Mouse (Mus musculus): Measurements from ENCODE around the gene Selenos. TPM values are rescaled to one million over a fixed set of nuclear protein-coding genes. Genes with fewer than 3 reads are reported as not detected.

The Selenos gene
- polyA plus RNA-seq, 1 experiment from 2014 or later = 121 TPM

DNA sequence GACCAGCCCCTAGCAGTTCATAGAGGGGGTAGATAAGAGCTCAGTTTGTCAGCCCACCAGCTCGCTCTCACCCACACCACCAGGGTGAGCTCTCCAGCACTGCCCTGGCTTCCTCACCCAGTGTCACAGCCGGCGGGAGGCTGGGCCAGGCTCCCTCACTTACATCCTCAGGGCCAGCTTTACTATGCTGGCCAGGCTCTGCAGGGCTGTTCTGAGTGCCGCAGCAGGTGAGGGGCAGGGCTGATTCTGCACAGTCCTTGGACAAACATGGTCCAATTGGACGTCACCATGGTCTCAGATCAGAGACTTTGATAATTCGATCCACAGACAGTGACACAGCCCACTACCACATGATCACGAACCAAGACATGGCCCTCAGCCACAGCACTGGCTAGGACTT is 12.1 kb downstream of the Selenos start:
- Histone ChIP-seq H3K4me1 (no peaks in the 10 kb centered on the region), H3K9me3 (no peaks in the 10 kb centered on the region), H3K4me2 (no peak overlapping the region), H3K9ac (no peak overlapping the region), H3K27ac (no peak overlapping the region), H3K36me3 (peaks cover 44% of the 10 kb centered on the region), H3K27me3 (replicated peaks) (no peaks in the 10 kb centered on the region), H3K4me3 (replicated peaks) (no peak overlapping the region)
- ATAC-seq (ENCODE audit: insufficient read depth, low FRiP score, low read depth) = no peak
- 79% methylated on average over 7 of the region's 7 CpGs for WGBS

GRCm38 (mm10) chr7:66092656-66093055 is 13.2 kb downstream of the Selenos start:
- H3K4me3 ChIP-seq (replicated peaks) = no peak overlapping the region

GRCm38 (mm10) chr7:66094141-66094540 is 14.7 kb downstream of the Selenos start:
- WGBS = 77% methylated on average over 5 of the region's 5 CpGs
- no peak overlapping the region for H3K9ac ChIP-seq
- no peak for ATAC-seq (ENCODE audit: insufficient read depth, low FRiP score, low read depth)
- no peak overlapping the region for H3K27ac ChIP-seq
- peaks cover 21% of the 10 kb centered on the region for H3K36me3 ChIP-seq
- H3K4me1 ChIP-seq = no peaks in the 10 kb centered on the region
- H3K27me3 ChIP-seq (replicated peaks) = no peaks in the 10 kb centered on the region
- no peaks in the 10 kb centered on the region for H3K9me3 ChIP-seq
- H3K4me2 ChIP-seq = no peak overlapping the region
- H3K4me3 ChIP-seq (replicated peaks) = no peak overlapping the region

More at GRCm38 (mm10) chr7:66092656-66093055, 13.2 kb downstream of the Selenos start:
- Histone ChIP-seq H3K4me2 (no peak overlapping the region), H3K9ac (no peak overlapping the region), H3K27ac (no peak overlapping the region), H3K27me3 (replicated peaks) (no peaks in the 10 kb centered on the region), H3K36me3 (peaks cover 34% of the 10 kb centered on the region), H3K9me3 (no peaks in the 10 kb centered on the region), H3K4me1 (no peaks in the 10 kb centered on the region)
- no peak for ATAC-seq (ENCODE audit: insufficient read depth, low FRiP score, low read depth)
- WGBS = 83% methylated on average over 8 of the region's 8 CpGs

- Histone ChIP-seq H3K9ac (no peak overlapping the region), H3K4me3 (replicated peaks) (no peak overlapping the region), H3K4me1 (no peaks in the 10 kb centered on the region), H3K36me3 (no peaks in the 10 kb centered on the region), H3K9me3 (no peaks in the 10 kb centered on the region), H3K4me2 (no peak overlapping the region), H3K27ac (no peak overlapping the region), H3K27me3 (replicated peaks) (no peaks in the 10 kb centered on the region)
- 85% methylated on average over 7 of the region's 7 CpGs for WGBS
- ATAC-seq (ENCODE audit: insufficient read depth, low FRiP score, low read depth) = no peak; the same call in 1 of the 2 replicates
Measured at GRCm38 (mm10) chr7:66098803-66099202, 19.4 kb downstream of the Selenos start.

DNA sequence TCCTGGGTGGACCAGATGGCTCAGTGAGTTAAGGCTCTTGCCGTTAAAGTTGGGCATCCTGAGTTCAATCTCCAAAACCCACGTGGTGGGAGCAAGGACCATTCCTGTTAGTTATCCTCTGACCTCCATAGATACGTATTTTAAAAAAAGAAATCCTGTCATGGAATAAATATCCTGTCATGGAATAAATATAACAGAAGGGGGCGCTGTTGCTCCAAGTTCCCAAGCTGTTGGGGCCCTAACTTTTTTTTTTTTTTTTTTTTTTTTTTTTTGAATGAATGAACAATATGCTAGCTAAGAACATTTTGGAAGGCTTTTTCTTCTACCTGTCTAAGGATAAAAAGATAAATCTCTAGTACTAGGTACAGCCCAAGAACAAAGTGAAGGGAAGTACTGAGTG is 22.4 kb downstream of the Selenos start:
- peaks cover 3% of the 10 kb centered on the region; the same call in 1 of the 2 replicates for H3K4me1 ChIP-seq
- no peak overlapping the region for H3K27ac ChIP-seq
- no peak overlapping the region for H3K9ac ChIP-seq
- H3K9me3 ChIP-seq = no peaks in the 10 kb centered on the region
- H3K4me2 ChIP-seq = no peak overlapping the region
- H3K4me3 ChIP-seq (replicated peaks) = no peak overlapping the region
- no peak for ATAC-seq (ENCODE audit: insufficient read depth, low FRiP score, low read depth)
- 3% methylated on average over 4 of the region's 4 CpGs for WGBS
- H3K27me3 ChIP-seq (replicated peaks) = no peaks in the 10 kb centered on the region
- no peaks in the 10 kb centered on the region for H3K36me3 ChIP-seq

- no peak for ATAC-seq (ENCODE audit: insufficient read depth, low FRiP score, low read depth)
- Histone ChIP-seq H3K36me3 (no peaks in the 10 kb centered on the region), H3K9me3 (no peaks in the 10 kb centered on the region), H3K27me3 (replicated peaks) (no peaks in the 10 kb centered on the region), H3K4me2 (no peak overlapping the region), H3K4me1 (peaks cover 8% of the 10 kb centered on the region; the same call in 1 of the 2 replicates), H3K9ac (no peak overlapping the region), H3K4me3 (replicated peaks) (no peak overlapping the region), H3K27ac (no peak overlapping the region)
- WGBS = 81% methylated on average over 5 of the region's 5 CpGs
Measured at GRCm38 (mm10) chr7:66104531-66104930, 25.1 kb downstream of the Selenos start.

GRCm38 (mm10) chr7:66105771-66106170 is 26.3 kb downstream of the Selenos start:
- Histone ChIP-seq H3K9ac (no peak overlapping the region), H3K27ac (no peak overlapping the region), H3K4me2 (no peak overlapping the region), H3K4me1 (peaks cover 8% of the 10 kb centered on the region; the same call in 1 of the 2 replicates), H3K9me3 (no peaks in the 10 kb centered on the region), H3K36me3 (no peaks in the 10 kb centered on the region), H3K4me3 (replicated peaks) (no peak overlapping the region), H3K27me3 (replicated peaks) (no peaks in the 10 kb centered on the region)
- no peak for ATAC-seq (ENCODE audit: insufficient read depth, low FRiP score, low read depth)
- WGBS = 38% methylated on average over 4 of the region's 4 CpGs

DNA sequence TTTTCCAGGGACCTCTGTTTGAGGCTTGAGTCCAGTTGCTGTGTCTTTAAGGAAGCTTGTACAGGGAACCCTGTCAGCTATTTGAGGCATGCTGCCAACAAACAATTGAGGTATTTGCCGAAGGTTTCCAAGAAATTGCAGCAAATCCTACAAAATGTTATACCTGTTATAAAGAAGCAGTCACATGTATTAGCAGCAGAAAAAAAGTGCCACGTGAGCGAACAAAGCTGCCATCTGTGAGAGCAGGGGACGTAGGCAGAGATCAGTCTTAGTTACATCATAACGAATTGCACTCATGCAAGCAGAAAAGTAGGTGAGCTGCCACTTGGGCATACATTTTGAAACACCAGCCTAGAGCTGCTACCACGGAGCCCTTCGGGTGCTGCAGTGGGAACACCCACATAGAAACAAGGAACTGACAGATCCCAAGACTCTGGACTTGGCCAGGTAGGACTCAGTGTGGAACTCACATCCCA is 27.2 kb downstream of the Selenos start:
- WGBS = 47% methylated on average over 7 of the region's 7 CpGs
- no peak for ATAC-seq (ENCODE audit: insufficient read depth, low FRiP score, low read depth)
- Histone ChIP-seq H3K9ac (no peak overlapping the region), H3K4me3 (replicated peaks) (no peak overlapping the region), H3K27ac (no peak overlapping the region), H3K4me2 (no peak overlapping the region), H3K27me3 (replicated peaks) (no peaks in the 10 kb centered on the region), H3K9me3 (no peaks in the 10 kb centered on the region), H3K36me3 (no peaks in the 10 kb centered on the region), H3K4me1 (peaks cover 8% of the 10 kb centered on the region; the same call in 1 of the 2 replicates)

- H3K4me1 ChIP-seq = peaks cover 8% of the 10 kb centered on the region; the same call in 1 of the 2 replicates
- ATAC-seq (ENCODE audit: insufficient read depth, low FRiP score, low read depth) = no peak
- no peaks in the 10 kb centered on the region for H3K36me3 ChIP-seq
- WGBS = 58% methylated on average over 11 of the region's 11 CpGs
- H3K4me2 ChIP-seq = no peak overlapping the region
- no peaks in the 10 kb centered on the region for H3K27me3 ChIP-seq (replicated peaks)
- H3K4me3 ChIP-seq (replicated peaks) = no peak overlapping the region
- H3K27ac ChIP-seq = no peak overlapping the region
- no peaks in the 10 kb centered on the region for H3K9me3 ChIP-seq
- H3K9ac ChIP-seq = no peak overlapping the region
Measured at GRCm38 (mm10) chr7:66107206-66107605, 27.8 kb downstream of the Selenos start.

- Histone ChIP-seq H3K4me3 (replicated peaks) (no peak overlapping the region), H3K9ac (no peak overlapping the region), H3K27ac (no peak overlapping the region), H3K9me3 (no peaks in the 10 kb centered on the region), H3K36me3 (no peaks in the 10 kb centered on the region), H3K4me2 (no peak overlapping the region), H3K27me3 (replicated peaks) (no peaks in the 10 kb centered on the region), H3K4me1 (peaks cover 12% of the 10 kb centered on the region)
- ATAC-seq (ENCODE audit: insufficient read depth, low FRiP score, low read depth) = no peak
- 15% methylated on average over 7 of the region's 7 CpGs for WGBS
Measured at GRCm38 (mm10) chr7:66107930-66108329, 28.5 kb downstream of the Selenos start.

DNA sequence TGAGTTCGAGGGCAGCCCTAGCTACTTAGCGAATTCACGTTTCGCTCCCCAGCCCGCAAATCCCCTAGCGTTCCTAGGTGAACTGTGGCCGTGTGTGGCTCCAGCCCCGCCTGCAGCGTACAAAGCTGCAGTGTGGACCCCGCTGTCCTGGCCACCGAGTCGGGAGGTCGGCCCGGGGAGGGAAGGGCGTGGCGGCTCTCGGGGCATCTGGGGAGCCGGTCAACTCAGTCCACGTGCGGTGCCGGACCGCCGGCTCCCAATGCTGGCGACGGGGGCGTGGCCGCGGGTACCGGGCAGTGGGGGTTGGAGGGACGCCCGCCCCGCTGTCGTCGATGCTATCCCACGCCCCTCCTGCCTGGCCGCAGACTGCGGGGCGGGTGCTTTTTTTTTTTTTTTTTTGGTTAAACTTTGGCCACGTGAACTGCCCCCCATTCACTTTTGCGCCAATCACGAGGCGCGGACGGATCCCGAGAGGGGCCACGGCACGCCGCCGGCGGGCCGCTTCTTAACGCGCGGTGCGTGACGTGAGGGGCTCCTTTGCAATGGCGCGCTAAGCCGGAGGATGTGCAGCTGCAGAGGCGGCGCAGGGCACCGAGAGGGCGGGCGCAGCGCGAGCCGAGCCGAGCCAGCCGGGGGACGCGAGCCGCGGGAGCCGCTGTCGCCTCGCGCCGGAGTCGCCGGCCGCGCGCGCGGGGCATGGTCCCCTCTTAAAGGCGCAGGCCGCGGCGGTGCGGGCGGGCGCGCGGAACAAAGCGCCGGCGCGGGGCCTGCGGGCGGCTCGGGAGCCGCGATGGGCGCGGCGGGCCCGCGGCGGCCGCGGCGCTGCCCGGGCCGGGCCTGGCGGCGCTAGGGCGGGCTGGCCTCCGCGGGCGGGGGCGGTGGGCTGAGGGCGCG is 29.8 kb downstream of the Selenos start, which contains the start of gene Chsy1:
TSS of gene Chsy1 (plus strand) at position 555 of the 894 bp plus-strand sequence.
- Histone ChIP-seq H3K4me1 (peaks cover 15% of the 10 kb centered on the region), H3K9ac (peak within 1 kb of the TSS; percentile 92), H3K27me3 (replicated peaks) (no peaks in the 10 kb centered on the region), H3K4me2 (peak within 1 kb of the TSS; percentile 92), H3K36me3 (no peaks in the 10 kb centered on the region), H3K27ac (peak within 1 kb of the TSS; percentile 91), H3K4me3 (replicated peaks) (peak within 1 kb of the TSS; percentile 84), H3K9me3 (no peaks in the 10 kb centered on the region)
- ATAC-seq (ENCODE audit: insufficient read depth, low FRiP score, low read depth) = peak; percentile 87
- WGBS = under 1% methylated on average over 103 of the region's 123 CpGs

Measured in stomach, embryonic 15.5 days (tissue).